Mouse (Mus musculus) liver, postnatal 0 days (tissue): ENCODE results near the gene Gpsm1. TPM values are rescaled to one million over a fixed set of nuclear protein-coding genes. Genes with fewer than 3 reads are reported as not detected.

Source experiments
- ATAC-seq: fragments of 200-750 bp; cut with Nextera tagmentation; 2 replicates; pipeline ENCODE4 v1.8.0; 2017; ENCODE audit warnings: mild to moderate bottlenecking, moderate library complexity
- DNase-seq: peaks from one replicate; pipeline ENCODE4 v3.0.0-alpha.2; 2016
- H3K27ac ChIP-seq: fragments of 300-500 bp; sonication (generic); 2 replicates; pipeline ENCODE4 v1.5.1; 2014; ENCODE audit warnings: antibody characterized with exemption, moderate library complexity, mild to moderate bottlenecking, low read depth
- H3K27me3 ChIP-seq: fragments of 300-500 bp; sonication (generic); 2 replicates; pipeline ENCODE4 v1.6.1; 2014; ENCODE audit warnings: low read length, control low read depth, mixed read lengths; ENCODE audit not compliant: insufficient read depth
- H3K36me3 ChIP-seq: fragments of 300-500 bp; sonication (generic); replicated peaks from 2 replicates; pipeline ENCODE4 v1.6.1; 2014; ENCODE audit warnings: mild to moderate bottlenecking, control low read depth, low read length, moderate library complexity, mixed read lengths; ENCODE audit not compliant: insufficient read depth
- H3K4me1 ChIP-seq: fragments of 300-500 bp; sonication (generic); 2 replicates; pipeline ENCODE4 v1.6.1; 2014; ENCODE audit warnings: antibody characterized with exemption, mild to moderate bottlenecking, control low read depth; ENCODE audit not compliant: insufficient read depth
- H3K4me2 ChIP-seq: fragments of 300-500 bp; sonication (generic); 2 replicates; pipeline ENCODE4 v1.6.1; 2014; ENCODE audit warnings: low read depth, mild to moderate bottlenecking, low read length, moderate library complexity, mixed read lengths
- H3K4me3 ChIP-seq: fragments of 300-500 bp; sonication (generic); 2 replicates; pipeline ENCODE4 v1.5.1; 2014; ENCODE audit warnings: low read depth, low read length
- H3K9ac ChIP-seq: fragments of 300-500 bp; sonication (generic); replicated peaks from 2 replicates; pipeline ENCODE4 v1.6.1; 2014; ENCODE audit warnings: mild to moderate bottlenecking, moderate library complexity
- H3K9me3 ChIP-seq: fragments of 300-500 bp; sonication (generic); 2 replicates; pipeline ENCODE4 v1.6.1; 2016; ENCODE audit warnings: mild to moderate bottlenecking, control low read depth, low read length, mixed read lengths
- CTCF ChIP-seq: sonication (generic); IDR thresholded peaks from 2 replicates; pipeline ENCODE4 v1.5.1; 2016; ENCODE audit warnings: antibody characterized with exemption, low read depth
- EP300 ChIP-seq: IDR thresholded peaks from 2 replicates; pipeline ENCODE4 v1.6.1; 2016; ENCODE audit warnings: antibody characterized with exemption, low read depth, mild to moderate bottlenecking
- WGBS: fragments of 180-500 bp; shearing (Covaris S2); extraction: QIAGEN DNeasy Blood & Tissue Kit; methylation state at CpG from one replicate; pipeline ENCODE4 v1.1.7; 2014; ENCODE audit not compliant: insufficient replicate concordance; 5-methylcytosine and 5-hydroxymethylcytosine counted together
- polyA plus RNA-seq: library from polyadenylated mRNA; unstranded; fragments of >200 nt; fragmentation: Nextera tagmentation; extraction: Ambion mirVana; gene quantifications from 2 replicates; pipeline ENCODE4 v1.2.1, GENCODE M21; 2015

Gpsm1 gene
- polyA plus RNA-seq, 1 experiment from 2014 or later: 1.9 TPM

GRCm38 (mm10) chr2:26320245-26321185 lies 5.2 kb downstream of the Gpsm1 start:
- H3K27ac ChIP-seq: no peak overlapping the region
- H3K4me1 ChIP-seq: no peaks in the 10 kb centered on the region; the same call in 1 of the 2 replicates
- H3K27me3 ChIP-seq: no peaks in the 10 kb centered on the region
- no peak for ATAC-seq
- no peak overlapping the region for H3K4me2 ChIP-seq
- H3K9ac ChIP-seq: no peak overlapping the region
- no peaks in the 10 kb centered on the region for H3K9me3 ChIP-seq
- DNase-seq: no peak
- TF ChIP-seq CTCF (no peak), EP300 (no peak)
- H3K4me3 ChIP-seq: no peak overlapping the region
- 84% methylated on average over 14 of the region's 14 CpGs for WGBS
- no peaks in the 10 kb centered on the region for H3K36me3 ChIP-seq

- no peak for ATAC-seq
- 82% methylated on average over 13 of the region's 13 CpGs for WGBS
- H3K4me2 ChIP-seq: no peak overlapping the region
Observed at GRCm38 (mm10) chr2:26323589-26324325, 8.4 kb downstream of the Gpsm1 start.

GRCm38 (mm10) chr2:26324917-26325316 lies 9.6 kb downstream of the Gpsm1 start:
- Histone ChIP-seq H3K9ac (no peak overlapping the region), H3K9me3 (no peaks in the 10 kb centered on the region), H3K4me1 (no peaks in the 10 kb centered on the region), H3K4me3 (no peak overlapping the region), H3K4me2 (no peak overlapping the region), H3K27ac (no peak overlapping the region), H3K27me3 (no peaks in the 10 kb centered on the region), H3K36me3 (peaks cover 3% of the 10 kb centered on the region)
- TF ChIP-seq EP300 (no peak), CTCF (peak; percentile 69)
- 66% methylated on average over 2 of the region's 2 CpGs for WGBS
- DNase-seq (no peak), ATAC-seq (no peak; the same call in 1 of the 2 replicates)

More at GRCm38 (mm10) chr2:26323589-26324325, 8.4 kb downstream of the Gpsm1 start:
- Histone ChIP-seq H3K4me1 (no peaks in the 10 kb centered on the region), H3K9me3 (no peaks in the 10 kb centered on the region), H3K36me3 (peaks cover 3% of the 10 kb centered on the region), H3K27ac (no peak overlapping the region), H3K27me3 (no peaks in the 10 kb centered on the region), H3K9ac (no peak overlapping the region), H3K4me3 (no peak overlapping the region)
- no peak for DNase-seq
- TF ChIP-seq EP300: no peak
- TF ChIP-seq CTCF: no peak

- Histone ChIP-seq H3K4me1 (no peaks in the 10 kb centered on the region), H3K36me3 (peaks cover 3% of the 10 kb centered on the region), H3K4me2 (no peak overlapping the region), H3K27ac (no peak overlapping the region), H3K9ac (no peak overlapping the region), H3K27me3 (no peaks in the 10 kb centered on the region), H3K4me3 (no peak overlapping the region), H3K9me3 (no peaks in the 10 kb centered on the region)
- TF ChIP-seq EP300 (no peak), CTCF (peak; percentile 97)
- WGBS: 55% methylated on average over 15 of the region's 15 CpGs
- DNase-seq (peak; percentile 86), ATAC-seq (peak; percentile 88)
Observed at GRCm38 (mm10) chr2:26325386-26326181, 10.3 kb downstream of the Gpsm1 start.

- no peak overlapping the region for H3K4me2 ChIP-seq
- DNase-seq (no peak), ATAC-seq (peak; percentile 35; the same call in 1 of the 2 replicates)
- H3K9ac ChIP-seq: no peak overlapping the region
- no peak for TF ChIP-seq CTCF
- TF ChIP-seq EP300: no peak
- no peak overlapping the region for H3K4me3 ChIP-seq
- no peaks in the 10 kb centered on the region for H3K4me1 ChIP-seq
- no peaks in the 10 kb centered on the region for H3K27me3 ChIP-seq
- no peak overlapping the region for H3K27ac ChIP-seq
- 69% methylated on average over 4 of the region's 4 CpGs for whole genome bisulfite sequencing
- peaks cover 3% of the 10 kb centered on the region for H3K36me3 ChIP-seq
- no peaks in the 10 kb centered on the region for H3K9me3 ChIP-seq
Observed at GRCm38 (mm10) chr2:26327852-26328251, 12.5 kb downstream of the Gpsm1 start.
